Mouse (Mus musculus) liver, adult 2 months (tissue): ENCODE results near the gene Gm11027. TPM values are rescaled to one million over a fixed set of nuclear protein-coding genes. Genes with fewer than 3 reads are reported as not detected.

Source experiments
- DNase-seq: peaks from one replicate; pipeline ENCODE4 v3.0.0-alpha.2; 2011; ENCODE audit warnings: low read depth, low spot score; ENCODE audit errors: extremely low read depth
- H3K27ac ChIP-seq: fragments of 200-500 bp; replicated peaks from 2 replicates; pipeline ENCODE4 v1.5.1; 2012; ENCODE audit warnings: low read depth, mild to moderate bottlenecking, control low read depth, inconsistent platforms, low read length; ENCODE audit not compliant: insufficient read depth
- H3K27me3 ChIP-seq: fragments of 200-500 bp; 2 replicates; pipeline ENCODE4 v1.6.1; 2012; ENCODE audit warnings: mild to moderate bottlenecking, moderate library complexity, low read length, inconsistent platforms; ENCODE audit not compliant: control insufficient read depth, insufficient read depth
- H3K36me3 ChIP-seq: fragments of 200-500 bp; 2 replicates; pipeline ENCODE4 v1.6.1; 2012; ENCODE audit warnings: low read length, inconsistent platforms; ENCODE audit not compliant: control insufficient read depth, insufficient read depth
- H3K4me1 ChIP-seq: fragments of 200-500 bp; 2 replicates; pipeline ENCODE4 v1.6.1; 2011; ENCODE audit warnings: low read length; ENCODE audit not compliant: control insufficient read depth, insufficient read depth
- H3K4me3 ChIP-seq: fragments of 200-500 bp; 2 replicates; pipeline ENCODE4 v1.5.1; 2011; ENCODE audit warnings: low read depth, mild to moderate bottlenecking, control low read depth, low read length, moderate library complexity; ENCODE audit not compliant: insufficient read depth
- H3K79me2 ChIP-seq: fragments of 200-500 bp; 2 replicates; pipeline ENCODE4 v1.6.1; 2012; ENCODE audit warnings: inconsistent platforms, mild to moderate bottlenecking, low read length, moderate library complexity; ENCODE audit not compliant: control insufficient read depth, insufficient read depth
- H3K9ac ChIP-seq: fragments of 200-500 bp; 2 replicates; pipeline ENCODE4 v1.6.1; 2012; ENCODE audit warnings: low read depth, mild to moderate bottlenecking, control low read depth, inconsistent platforms, low read length
- CTCF ChIP-seq: fragments of 200-500 bp; IDR thresholded peaks from 2 replicates; pipeline ENCODE4 v1.5.1; 2011; ENCODE audit warnings: low read depth, low read length, control low read depth
- POLR2A ChIP-seq: fragments of 200-500 bp; IDR thresholded peaks from 2 replicates; pipeline ENCODE4 v1.6.1; 2011; ENCODE audit warnings: low read length, control low read depth; ENCODE audit not compliant: insufficient read depth; ENCODE audit errors: extremely low read depth
- WGBS: fragments of 180-500 bp; shearing (Covaris S2); methylation state at CpG from one replicate; pipeline ENCODE4 v1.1.7; 2018; 5-methylcytosine and 5-hydroxymethylcytosine counted together
- polyA plus RNA-seq: library from polyadenylated mRNA; depleted of rRNA; stranded (reverse); fragments of >200 nt; gene quantifications from 2 replicates; pipeline ENCODE4 v1.2.3, GENCODE M21; 2012
- total RNA-seq: library from RNA; depleted of rRNA; stranded (reverse); fragments of >200 nt; gene quantifications from 2 replicates; pipeline ENCODE4 v1.2.3, GENCODE M21; 2014

Gm11027 gene
- total and polyA plus RNA-seq, 2 experiments, result not detected

- no peaks in the 10 kb centered on the region for H3K27me3 ChIP-seq
- H3K36me3 ChIP-seq, result no peaks in the 10 kb centered on the region
- peaks cover 1% of the 10 kb centered on the region; the same call in 1 of the 2 replicates for H3K4me1 ChIP-seq
- no peak overlapping the region for H3K4me3 ChIP-seq
- peaks cover 4% of the 10 kb centered on the region; the same call in 1 of the 2 replicates for H3K79me2 ChIP-seq
- 95% methylated on average over 2 of the region's 2 CpGs for WGBS
- no peak for DNase-seq
- H3K27ac ChIP-seq, result no peak overlapping the region
- no peak for TF ChIP-seq CTCF
- TF ChIP-seq POLR2A, result no peak
- no peak overlapping the region for H3K9ac ChIP-seq
These were observed 16.9 kb upstream of the Gm11027 start for GRCm38 (mm10) chr12:116258321-116258720.

- Histone ChIP-seq H3K79me2 (peaks cover 4% of the 10 kb centered on the region; the same call in 1 of the 2 replicates), H3K4me1 (peaks cover 1% of the 10 kb centered on the region; the same call in 1 of the 2 replicates), H3K36me3 (no peaks in the 10 kb centered on the region), H3K4me3 (peak within 1 kb of the TSS; percentile 90), H3K27ac (peak within 1 kb of the TSS; percentile 63), H3K27me3 (no peaks in the 10 kb centered on the region), H3K9ac (peak within 1 kb of the TSS; percentile 89)
- peak; percentile 72 for DNase-seq
- TF ChIP-seq POLR2A, result 0 out of 2 replicates have a peak, but pooled peaks have one; percentile 33
- no peak for TF ChIP-seq CTCF
- WGBS, result 2% methylated on average over 47 of the region's 47 CpGs
These were observed 12.4 kb upstream of the Gm11027 start, which contains the start of gene Wdr60 for GRCm38 (mm10) chr12:116262555-116263341. Gene Wdr60, minus strand, starts transcription at chr12:116263022.

- WGBS, result 89% methylated on average over 2 of the region's 2 CpGs
- H3K36me3 ChIP-seq, result no peaks in the 10 kb centered on the region
- no peaks in the 10 kb centered on the region for H3K27me3 ChIP-seq
- peaks cover 1% of the 10 kb centered on the region; the same call in 1 of the 2 replicates for H3K4me1 ChIP-seq
- TF ChIP-seq CTCF (no peak), POLR2A (no peak)
- H3K79me2 ChIP-seq, result no peaks in the 10 kb centered on the region
- H3K9ac ChIP-seq, result no peak overlapping the region
- H3K27ac ChIP-seq, result no peak overlapping the region
- no peak overlapping the region for H3K4me3 ChIP-seq
- no peak for DNase-seq
These were observed 10.4 kb upstream of the Gm11027 start for GRCm38 (mm10) chr12:116264756-116265155.

GRCm38 (mm10) chr12:116265275-116265674 is 9.9 kb upstream of the Gm11027 start:
- Histone ChIP-seq H3K36me3 (no peaks in the 10 kb centered on the region), H3K79me2 (no peaks in the 10 kb centered on the region), H3K4me3 (no peak overlapping the region), H3K9ac (no peak overlapping the region), H3K27me3 (no peaks in the 10 kb centered on the region), H3K4me1 (peaks cover 1% of the 10 kb centered on the region; the same call in 1 of the 2 replicates), H3K27ac (no peak overlapping the region)
- TF ChIP-seq POLR2A (no peak), CTCF (no peak)
- 88% methylated on average over 2 of the region's 2 CpGs for WGBS
- no peak for DNase-seq

- Histone ChIP-seq H3K4me3 (no peak overlapping the region), H3K9ac (no peak overlapping the region), H3K79me2 (no peaks in the 10 kb centered on the region), H3K4me1 (no peaks in the 10 kb centered on the region), H3K36me3 (no peaks in the 10 kb centered on the region), H3K27ac (no peak overlapping the region), H3K27me3 (no peaks in the 10 kb centered on the region)
- no peak for DNase-seq
- TF ChIP-seq POLR2A (no peak), CTCF (no peak)
- 62% methylated on average over 5 of the region's 5 CpGs for WGBS
These were observed 5.7 kb upstream of the Gm11027 start for GRCm38 (mm10) chr12:116269450-116269849.

GRCm38 (mm10) chr12:116270538-116270937 is 4.6 kb upstream of the Gm11027 start:
- 86% methylated on average over 1 of the region's 1 CpGs for WGBS

More at GRCm38 (mm10) chr12:116270538-116270937, 4.6 kb upstream of the Gm11027 start:
- Histone ChIP-seq H3K79me2 (no peaks in the 10 kb centered on the region), H3K4me3 (no peak overlapping the region), H3K4me1 (no peaks in the 10 kb centered on the region), H3K27me3 (no peaks in the 10 kb centered on the region), H3K27ac (no peak overlapping the region), H3K36me3 (no peaks in the 10 kb centered on the region), H3K9ac (no peak overlapping the region)
- TF ChIP-seq POLR2A, result no peak
- TF ChIP-seq CTCF, result no peak
- DNase-seq, result no peak
